Mouse (Mus musculus) Patski (cell line): ENCODE measurements around the gene Acot13. TPM values are rescaled to one million over a fixed set of nuclear protein-coding genes. Genes with fewer than 3 reads are reported as not detected.
"Not testable (repeated sequence)": the region's sequence is repeated elsewhere in the genome, so short reads cannot be mapped to it uniquely, and the experiment has no call there.

ENCODE experiments used
- ATAC-seq: fragments of 100-300 bp; one replicate; pipeline ENCODE4 v1.8.0; 2021
- CTCF ChIA-PET: fragments of 350-600 bp; sonication (Branson Sonifier 250); formaldehyde crosslinking; loops from one replicate; lab custom pipeline; 2022; ENCODE audit warnings: inconsistent platforms; lab: Charles Lee
- POLR2A ChIA-PET: fragments of 350-600 bp; sonication (Branson Sonifier 250); formaldehyde crosslinking; loops from one replicate; lab custom pipeline; 2022; ENCODE audit warnings: antibody characterized with exemption, inconsistent platforms; lab: Charles Lee
- DNase-seq: peaks from one replicate; pipeline ENCODE4 v3.0.0-alpha.2; 2011; ENCODE audit warnings: low read depth, low spot score
- H3K27me3 ChIP-seq: fragments of 371-371 bp; one replicate; pipeline ENCODE4 v1.5.1; 2021
- CTCF ChIP-seq: fragments of 100-300 bp; IDR thresholded peaks from one replicate; pipeline ENCODE4 v1.5.1; 2021
- in situ Hi-C: fragments of 300-500 bp; cut with MboI; formaldehyde crosslinking; loops from 3 replicates; pipeline ENCODE4 v1.11.1; 2018; ENCODE audit warnings: low pct_unique_long_range_greater_than_20kb, mixed read lengths
- polyA plus RNA-seq: library from polyadenylated mRNA; unstranded; gene quantifications from one replicate; pipeline ENCODE4 v1.2.3, GENCODE M21; 2021

Acot13 gene
- polyA plus RNA-seq, 1 experiment from 2014 or later: 132 TPM

DNA sequence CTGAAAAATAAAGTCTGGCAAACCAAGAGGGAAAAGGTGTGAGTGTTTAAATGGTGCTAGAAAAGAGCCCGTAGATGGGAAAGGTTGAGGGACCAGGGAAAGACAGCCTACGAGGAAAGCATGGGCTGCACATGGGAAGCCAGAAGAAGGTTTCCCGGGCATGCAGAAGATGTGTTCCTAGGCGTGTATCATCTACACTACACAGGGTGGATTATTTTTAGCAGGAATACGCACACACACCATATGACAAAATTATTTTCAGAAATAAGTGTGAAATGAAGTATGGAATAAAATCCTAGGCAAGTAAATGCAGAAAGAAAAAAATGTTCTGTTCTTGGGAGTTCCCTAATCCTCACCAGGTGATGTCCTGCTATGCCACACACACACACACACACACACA is 43.9 kb downstream of the Acot13 start:
- ChIA-PET POLR2A (no interaction called here), CTCF (no interaction called here)
- DNase-seq (no peak), ATAC-seq (no peak)
- in situ Hi-C loops: no loop called here
- no peak for TF ChIP-seq CTCF
- H3K27me3 ChIP-seq: no peaks in the 10 kb centered on the region

GRCm38 (mm10) chr13:24786014-24786490 is 45.3 kb downstream of the Acot13 start:
- DNase-seq: no peak
- H3K27me3 ChIP-seq: no peaks in the 10 kb centered on the region
- peak; percentile 76 for ATAC-seq
- ChIA-PET CTCF (interaction anchor here (1.2 kb wide), 1 partner anchor 10 kb away, joined by 4 read pairs; no protein-coding TSS in a partner anchor), POLR2A (no interaction called here)
- in situ Hi-C loops: no loop called here
- no peak for TF ChIP-seq CTCF

- TF ChIP-seq CTCF: no peak
- POLR2A ChIA-PET: no interaction called here
- ATAC-seq: no peak
Measured at GRCm38 (mm10) chr13:24781916-24782315, 49.4 kb downstream of the Acot13 start.

DNA sequence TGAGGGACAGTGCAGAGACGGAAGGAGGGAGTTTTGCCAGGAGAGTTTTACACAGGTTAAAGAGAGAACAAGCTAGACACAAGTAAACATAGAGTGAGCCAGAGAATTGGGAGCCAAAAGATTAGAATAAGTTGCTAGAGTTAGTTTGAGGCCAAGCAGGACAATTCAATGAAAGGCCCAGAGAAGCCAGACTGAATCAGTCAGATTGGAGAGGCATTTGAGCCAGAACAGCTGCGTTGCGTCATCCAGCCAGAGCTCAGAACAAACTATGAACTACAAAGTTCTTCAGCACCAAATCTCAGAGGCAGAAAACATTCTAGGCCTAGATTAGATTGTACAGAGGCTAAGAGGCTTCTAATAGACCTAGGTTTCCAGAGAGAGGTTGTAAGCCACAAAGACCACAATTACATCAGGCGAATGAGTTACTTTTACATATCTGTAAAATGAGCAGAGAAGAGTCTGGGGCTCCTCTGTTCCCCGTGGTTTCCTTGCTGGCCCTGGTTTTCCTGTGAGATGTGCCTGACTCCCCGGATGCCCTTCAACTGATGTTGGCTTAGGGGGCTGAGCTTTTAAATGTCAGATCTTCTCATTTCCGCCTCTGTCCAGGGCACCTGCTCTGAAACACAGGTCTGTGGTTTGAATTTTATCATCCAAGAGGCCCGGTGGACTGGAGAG is 52.5 kb downstream of the Acot13 start:
- POLR2A ChIA-PET: interaction anchor here (0.6 kb wide), 1 partner anchor 22 kb away, joined by 3 read pairs; no protein-coding TSS in a partner anchor
- ATAC-seq (no peak), DNase-seq (no peak)
- CTCF ChIA-PET: interaction anchor here (1.3 kb wide), 1 partner anchor 11 kb away, joined by 6 read pairs; no protein-coding TSS in a partner anchor
- in situ Hi-C loops: loop anchor here (5.0 kb wide), 3 partner anchors 67 to 297 kb away; no protein-coding TSS in a partner anchor
- TF ChIP-seq CTCF: no peak
- no peaks in the 10 kb centered on the region for H3K27me3 ChIP-seq

More at GRCm38 (mm10) chr13:24781916-24782315, 49.4 kb downstream of the Acot13 start:
- H3K27me3 ChIP-seq: no peaks in the 10 kb centered on the region
- CTCF ChIA-PET: no interaction called here
- in situ Hi-C loops: no loop called here
- DNase-seq: no peak

DNA sequence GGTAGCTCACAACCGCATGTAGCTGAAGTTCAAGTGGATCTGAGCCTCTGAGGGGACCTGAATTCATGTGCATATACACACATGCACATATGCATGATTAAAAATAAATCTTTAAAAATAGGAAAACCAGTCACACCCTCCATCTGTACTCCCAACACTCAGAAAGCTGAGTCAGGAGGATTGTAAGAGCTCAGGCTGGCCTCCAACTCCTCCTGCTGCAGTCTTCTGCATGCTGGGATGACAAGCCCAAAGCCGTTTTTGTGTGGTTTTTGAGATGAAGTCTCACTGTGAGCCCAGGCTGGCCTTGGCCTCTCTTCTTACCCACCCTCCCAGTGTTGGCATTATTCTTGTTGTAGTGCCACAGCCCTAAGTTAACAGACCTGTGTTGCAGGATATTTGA is 53.3 kb downstream of the Acot13 start:
- no peak for TF ChIP-seq CTCF
- ATAC-seq (no peak), DNase-seq (no peak)
- CTCF ChIA-PET: interaction anchor here (1.5 kb wide), 1 partner anchor 143 kb away, joined by 3 read pairs; no protein-coding TSS in a partner anchor
- in situ Hi-C loops: loop anchor here (5.0 kb wide), 3 partner anchors 66 to 296 kb away; no protein-coding TSS in a partner anchor
- H3K27me3 ChIP-seq: no peaks in the 10 kb centered on the region
- POLR2A ChIA-PET: no interaction called here

DNA sequence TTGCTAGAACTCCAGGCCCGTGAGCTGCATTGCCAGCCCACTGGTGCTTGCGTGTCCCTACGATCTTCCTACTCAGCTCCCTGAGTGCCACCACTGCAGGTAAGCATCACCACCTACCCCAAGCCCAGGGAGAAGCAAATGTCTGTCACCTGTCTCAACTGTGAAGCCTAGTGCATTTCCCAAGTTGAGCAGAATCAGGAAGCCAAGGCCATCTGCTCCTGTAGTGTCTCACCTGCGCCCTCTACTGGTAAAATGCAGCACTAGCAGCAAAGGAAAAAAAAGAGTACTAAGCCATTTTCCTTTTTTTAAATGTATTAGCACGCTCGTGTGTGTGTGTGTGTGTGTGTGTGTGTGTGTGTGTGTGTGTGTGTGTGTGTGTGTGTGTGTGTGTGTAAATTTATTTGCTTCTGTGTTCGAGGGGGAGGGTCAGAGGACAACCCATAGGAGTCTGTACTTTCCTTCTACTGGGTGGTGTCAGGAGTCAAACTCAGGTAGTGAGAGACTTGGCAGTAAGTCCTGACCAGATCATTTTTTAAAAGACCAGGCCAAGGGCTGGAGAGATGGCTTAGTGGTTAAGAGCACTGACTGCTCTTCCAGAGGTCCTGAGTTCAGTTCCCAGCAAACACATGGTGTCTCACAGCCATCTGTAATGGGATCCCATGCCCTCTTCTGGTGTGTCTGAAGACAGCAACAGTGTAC is 55.0 kb downstream of the Acot13 start:
- in situ Hi-C loops: loop anchor here (5.0 kb wide), 3 partner anchors 64 to 294 kb away; no protein-coding TSS in a partner anchor
- POLR2A ChIA-PET: no interaction called here
- DNase-seq (no peak), ATAC-seq (no peak)
- peak; percentile 87 for TF ChIP-seq CTCF
- H3K27me3 ChIP-seq: no peaks in the 10 kb centered on the region
- CTCF ChIA-PET: interaction anchor here (0.8 to 1.7 kb wide), 11 partner anchors 8 to 290 kb away, joined by 3 to 7 read pairs (median 4); no protein-coding TSS in a partner anchor

GRCm38 (mm10) chr13:24771482-24771881 is 59.9 kb downstream of the Acot13 start:
- DNase-seq, ATAC-seq, CTCF ChIA-PET, in situ Hi-C loops, H3K27me3 ChIP-seq, POLR2A ChIA-PET: not testable (repeated sequence)

Other genes starting within 250 kb of the Acot13 start
- 3.5 TPM for gene Ripor2, start 249.4 kb downstream of the Acot13 start, polyA plus RNA-seq
- gene Armh2, start 90.3 kb downstream of the Acot13 start, polyA plus RNA-seq: not detected
- 61.1 TPM for gene Gmnn, start 69.6 kb downstream of the Acot13 start, polyA plus RNA-seq
- gene BC005537, start 29.9 kb downstream of the Acot13 start, polyA plus RNA-seq: 129 TPM
- 33.8 TPM for gene Tdp2, start 139 bp upstream of the Acot13 start, polyA plus RNA-seq
- 0.19 TPM for gene D130043K22Rik, start 13.6 kb upstream of the Acot13 start, polyA plus RNA-seq
- 15.6 TPM for gene Aldh5a1, start 106.1 kb upstream of the Acot13 start, polyA plus RNA-seq
- gene Gpld1, start 111.6 kb upstream of the Acot13 start, polyA plus RNA-seq: 0.89 TPM
- gene Mrs2, start 188.8 kb upstream of the Acot13 start, polyA plus RNA-seq: 64.2 TPM
- 296 TPM for gene Dcdc2a, start 224.5 kb upstream of the Acot13 start, polyA plus RNA-seq